Mouse (Mus musculus) thymus, adult 18-20 months (tissue): Measurements from ENCODE around the gene Shank2.

Experiments
- DNase-seq, 2 experiments: peaks; one replicate each; pipeline ENCODE4 v3.0.0; 2022; ENCODE audit warnings: mixed read lengths in 2 of 2

The Shank2 gene

GRCm38 (mm10) chr7:144031611-144032010 is 29.9 kb downstream of the Shank2 start:
- DNase-seq, result no peak

GRCm38 (mm10) chr7:144037541-144037940 is 35.8 kb downstream of the Shank2 start:
- no peak for DNase-seq

GRCm38 (mm10) chr7:144037966-144038669 is 36.4 kb downstream of the Shank2 start:
- no peak for DNase-seq

GRCm38 (mm10) chr7:144038741-144039140 is 37.0 kb downstream of the Shank2 start:
- DNase-seq, result no peak

GRCm38 (mm10) chr7:144040328-144040727 is 38.6 kb downstream of the Shank2 start:
- no peak for DNase-seq

- no peak for DNase-seq
Measured at GRCm38 (mm10) chr7:144052076-144052475, 50.3 kb downstream of the Shank2 start.

- no peak for DNase-seq
Measured at GRCm38 (mm10) chr7:144055188-144055587, 53.5 kb downstream of the Shank2 start.

GRCm38 (mm10) chr7:144055702-144056531 is 54.2 kb downstream of the Shank2 start:
- no peak for DNase-seq

GRCm38 (mm10) chr7:144070162-144070949 is 68.6 kb downstream of the Shank2 start:
- no peak for DNase-seq

GRCm38 (mm10) chr7:144072219-144072618 is 70.5 kb downstream of the Shank2 start:
- no peak for DNase-seq

- no peak for DNase-seq
Measured at GRCm38 (mm10) chr7:144072856-144073255, 71.1 kb downstream of the Shank2 start.

GRCm38 (mm10) chr7:144074718-144075117 is 73.0 kb downstream of the Shank2 start:
- peak; percentile 11 to 18 for DNase-seq

GRCm38 (mm10) chr7:144078661-144079060 is 76.9 kb downstream of the Shank2 start:
- no peak for DNase-seq

- no peak for DNase-seq
Measured at GRCm38 (mm10) chr7:144079861-144080260, 78.1 kb downstream of the Shank2 start.

GRCm38 (mm10) chr7:144081448-144081847 is 79.7 kb downstream of the Shank2 start:
- no peak for DNase-seq

GRCm38 (mm10) chr7:144081963-144082362 is 80.2 kb downstream of the Shank2 start:
- DNase-seq, result no peak

GRCm38 (mm10) chr7:144087277-144087676 is 85.5 kb downstream of the Shank2 start:
- DNase-seq, result no peak

GRCm38 (mm10) chr7:144094132-144094531 is 92.4 kb downstream of the Shank2 start:
- DNase-seq, result no peak

GRCm38 (mm10) chr7:144097314-144097713 is 95.6 kb downstream of the Shank2 start:
- no peak for DNase-seq

- DNase-seq, result no peak
Measured at GRCm38 (mm10) chr7:144102222-144102980, 100.7 kb downstream of the Shank2 start.

GRCm38 (mm10) chr7:144105952-144106351 is 104.2 kb downstream of the Shank2 start:
- DNase-seq, result no peak

GRCm38 (mm10) chr7:144106352-144107011 is 104.8 kb downstream of the Shank2 start:
- no peak for DNase-seq
